Mouse (Mus musculus) thymus, adult 2 months (tissue): ENCODE measurements around the gene Chst4.

Experiments
- CTCF ChIP-seq: fragments of 200-500 bp; IDR thresholded peaks from 2 replicates; pipeline ENCODE4 v1.5.1; 2012; ENCODE audit warnings: mild to moderate bottlenecking, control low read depth, low read length, moderate library complexity, borderline replicate concordance; ENCODE audit not compliant: control insufficient read depth, poor library complexity, insufficient read depth; ENCODE audit errors: extremely low read depth
- POLR2A ChIP-seq: fragments of 200-500 bp; IDR thresholded peaks from 2 replicates; pipeline ENCODE4 v1.6.1; 2012; ENCODE audit warnings: mild to moderate bottlenecking, low read length, control low read depth, moderate library complexity; ENCODE audit not compliant: control insufficient read depth, poor library complexity, insufficient read depth; ENCODE audit errors: extremely low read depth

GRCm38 (mm10) chr8:110065676-110066075 is 26.1 kb upstream of the Chst4 start:
- TF ChIP-seq CTCF (no peak), POLR2A (no peak)
